Mouse (Mus musculus) heart, postnatal 0 days (tissue): ENCODE measurements around the gene Enox1.

Experiments
- CTCF ChIP-seq: IDR thresholded peaks from 2 replicates; pipeline ENCODE4 v1.5.1; 2016; ENCODE audit warnings: antibody characterized with exemption, control low read depth, low read depth
- EP300 ChIP-seq: IDR thresholded peaks from 2 replicates; pipeline ENCODE4 v1.6.1; 2016; ENCODE audit warnings: antibody characterized with exemption, low read depth

DNA sequence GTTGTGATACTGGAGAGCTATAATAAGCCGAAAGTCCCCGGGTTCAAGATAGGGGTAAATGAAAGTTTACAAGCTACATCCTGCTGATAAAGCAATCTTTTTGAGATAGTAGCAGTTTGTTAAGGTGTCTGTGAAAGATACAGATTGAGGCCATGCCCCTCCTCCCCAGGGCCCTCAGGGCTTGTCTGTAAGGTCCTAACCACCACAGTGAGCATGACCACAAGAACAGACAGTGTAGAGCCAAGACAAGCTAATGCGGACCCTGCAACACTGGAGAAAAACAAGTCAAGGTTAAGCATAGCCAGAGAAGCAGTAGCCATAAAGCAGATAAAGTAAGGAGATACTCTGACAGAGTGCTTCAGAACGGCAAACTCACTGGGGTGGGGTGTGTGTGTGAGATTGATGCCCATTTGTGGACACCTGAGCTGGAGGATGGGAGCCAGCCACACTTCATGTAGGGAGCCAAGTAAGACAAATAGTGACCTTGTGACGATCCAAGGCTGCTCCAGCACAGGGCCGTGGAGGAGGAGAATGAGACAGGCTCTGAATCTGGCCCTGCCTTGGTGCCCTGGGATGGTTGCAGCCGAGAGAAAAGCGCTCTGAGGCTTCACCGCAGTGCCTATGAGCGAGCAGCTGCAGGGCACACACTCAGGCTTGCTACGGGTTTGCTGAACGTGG is 348.0 kb downstream of the Enox1 start:
- TF ChIP-seq CTCF (no peak), EP300 (no peak)
